Mouse (Mus musculus): Measurements from ENCODE around the gene Amz2. TPM values are rescaled to one million over a fixed set of nuclear protein-coding genes. Genes with fewer than 3 reads are reported as not detected.

The Amz2 gene
- total and polyA plus RNA-seq, 2 experiments from 2014 or later = 46.2 to 213 TPM

DNA sequence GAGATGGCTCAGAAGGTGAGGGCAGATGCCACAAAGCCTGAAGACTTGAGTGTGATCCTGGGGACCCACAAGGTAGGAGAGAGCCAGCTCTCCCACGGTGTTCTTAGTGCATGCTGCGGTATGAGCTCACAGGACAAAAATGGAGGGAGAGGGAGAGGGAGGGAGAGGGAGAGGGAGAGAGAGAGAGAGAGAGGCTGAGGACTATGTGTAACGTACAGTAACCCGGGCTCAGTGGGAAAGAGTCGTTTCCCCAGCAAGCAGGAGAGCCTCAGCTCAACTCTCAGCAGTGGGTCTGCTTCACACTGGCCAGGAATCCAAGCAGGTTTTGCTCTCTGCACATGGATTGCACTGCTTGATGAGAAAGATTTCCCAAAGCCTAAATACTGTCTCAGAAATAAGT lies 13.5 kb downstream of the Amz2 start:
- Histone ChIP-seq H3K4me1 (ENCODE audit: insufficient read depth) (no peaks in the 10 kb centered on the region), H3K9me3 (ENCODE audit: low read length) (no peaks in the 10 kb centered on the region), H3K4me3 (ENCODE audit: low read depth, low read length) (no peak overlapping the region), H3K9ac (0 out of 2 replicates have a peak overlapping the region, but pooled peaks have one; percentile 51), H3K27ac (ENCODE audit: low read depth, low read length) (no peak overlapping the region), H3K36me3 (ENCODE audit: insufficient read depth) (peaks cover 28% of the 10 kb centered on the region), H3K27me3 (ENCODE audit: insufficient read depth, low read length) (no peaks in the 10 kb centered on the region), H3K4me2 (ENCODE audit: low read depth) (0 out of 2 replicates have a peak overlapping the region, but pooled peaks have one; percentile 63)
- 19% methylated on average over 4 of the region's 5 CpGs for WGBS
- DNase-seq = no peak
- TF ChIP-seq CTCF (IDR thresholded peaks at IDR 0.05; ENCODE audit: low read depth) = no peak
- peak; percentile 42; the same call in 1 of the 2 replicates for ATAC-seq

DNA sequence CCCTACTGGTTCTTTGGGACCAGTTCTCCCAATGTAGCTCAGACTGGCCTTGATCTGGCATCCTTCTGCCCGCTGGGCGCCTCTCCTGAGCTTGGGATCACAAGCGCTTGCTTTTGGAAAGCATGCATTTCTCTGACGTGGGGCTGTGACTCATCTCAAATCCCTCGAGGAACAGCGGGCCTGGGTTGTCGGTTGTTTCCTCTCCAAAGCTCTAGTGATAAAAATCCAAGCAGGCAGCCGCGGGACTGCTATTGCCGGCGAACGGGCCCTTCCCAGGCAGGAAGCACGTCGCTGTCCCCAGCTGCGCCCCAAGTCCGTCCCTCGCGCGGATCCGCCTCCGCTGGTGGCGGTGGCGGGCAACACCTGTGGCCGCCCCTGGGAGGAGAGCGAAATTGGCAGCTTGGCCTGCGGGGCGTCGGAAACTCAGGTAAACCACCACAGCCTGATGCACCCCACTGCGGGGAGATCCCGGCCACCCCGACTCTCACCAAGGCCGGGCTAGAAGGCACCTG lies 14.1 kb downstream of the Amz2 start:
- peak; percentile 76 for ATAC-seq
- H3K27ac ChIP-seq (ENCODE audit: low read depth, low read length) = peak overlapping the region; percentile 0; the same call in 1 of the 2 replicates
- H3K27me3 ChIP-seq (ENCODE audit: insufficient read depth, low read length) = no peaks in the 10 kb centered on the region
- H3K9ac ChIP-seq = peak overlapping the region; percentile 51
- WGBS = 4% methylated on average over 32 of the region's 32 CpGs
- no peaks in the 10 kb centered on the region for H3K4me1 ChIP-seq (ENCODE audit: insufficient read depth)
- DNase-seq = peak; percentile 75
- H3K9me3 ChIP-seq (ENCODE audit: low read length) = no peaks in the 10 kb centered on the region
- peak overlapping the region; percentile 63 for H3K4me2 ChIP-seq (ENCODE audit: low read depth)
- 0 out of 2 replicates have a peak, but pooled peaks have one; percentile 1 for TF ChIP-seq CTCF (IDR thresholded peaks at IDR 0.05; ENCODE audit: low read depth)
- peaks cover 21% of the 10 kb centered on the region for H3K36me3 ChIP-seq (ENCODE audit: insufficient read depth)
- H3K4me3 ChIP-seq (ENCODE audit: low read depth, low read length) = peak overlapping the region; percentile 36

DNA sequence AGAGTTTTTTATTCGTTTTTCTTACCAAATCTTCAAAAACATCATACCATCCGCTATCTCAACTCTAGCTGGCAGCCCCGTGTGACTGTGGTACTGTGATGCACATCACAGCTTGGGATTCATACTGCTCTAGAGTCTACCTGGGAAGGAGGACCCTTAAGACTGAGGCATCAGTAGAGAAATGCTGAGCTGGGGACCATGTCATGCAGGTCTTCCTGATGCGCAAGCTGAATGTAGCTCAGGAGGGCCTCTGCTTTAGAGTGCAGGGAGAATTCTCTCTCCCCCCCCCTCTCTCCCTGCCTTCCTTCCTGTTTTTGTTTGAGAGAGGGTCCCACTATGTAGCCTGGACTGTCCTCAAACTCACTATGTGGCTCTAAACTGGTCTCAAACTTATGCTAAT lies 14.9 kb downstream of the Amz2 start:
- H3K36me3 ChIP-seq (ENCODE audit: insufficient read depth) = peaks cover 15% of the 10 kb centered on the region; the same call in 1 of the 2 replicates
- no peak overlapping the region for H3K9ac ChIP-seq
- TF ChIP-seq CTCF (IDR thresholded peaks at IDR 0.05; ENCODE audit: low read depth) = no peak
- no peak overlapping the region; the same call in 1 of the 2 replicates for H3K4me2 ChIP-seq (ENCODE audit: low read depth)
- no peak overlapping the region for H3K27ac ChIP-seq (ENCODE audit: low read depth, low read length)
- no peak overlapping the region for H3K4me3 ChIP-seq (ENCODE audit: low read depth, low read length)
- ATAC-seq (no peak), DNase-seq (no peak)
- H3K4me1 ChIP-seq (ENCODE audit: insufficient read depth) = 0 out of 2 replicates have a peak, but pooled peaks cover 3% of the 10 kb centered on the region
- H3K9me3 ChIP-seq (ENCODE audit: low read length) = no peaks in the 10 kb centered on the region
- H3K27me3 ChIP-seq (ENCODE audit: insufficient read depth, low read length) = no peaks in the 10 kb centered on the region
- WGBS = 58% methylated on average over 4 of the region's 4 CpGs

DNA sequence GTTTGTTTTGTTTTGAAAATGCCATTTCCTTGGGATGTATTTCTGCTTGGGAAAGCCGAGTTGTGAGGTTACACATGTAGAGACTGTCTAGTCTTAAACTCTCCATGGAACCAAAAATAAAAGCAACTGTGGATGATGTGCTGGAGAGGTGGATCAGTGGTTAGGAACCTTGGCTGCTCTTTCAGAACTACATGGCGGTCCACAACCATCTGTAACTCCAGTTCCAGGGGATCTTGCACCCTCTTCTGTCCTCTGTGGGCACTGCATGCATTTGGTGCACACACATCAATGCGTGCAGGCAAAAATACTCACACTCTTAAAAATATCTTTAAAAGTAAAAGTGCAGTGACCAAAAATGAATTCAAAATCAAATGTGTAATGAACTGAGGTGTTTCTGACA lies 15.4 kb downstream of the Amz2 start:
- H3K4me1 ChIP-seq (ENCODE audit: insufficient read depth) = 0 out of 2 replicates have a peak, but pooled peaks cover 3% of the 10 kb centered on the region
- no peak overlapping the region for H3K9ac ChIP-seq
- ATAC-seq (peak; percentile 33; the same call in 1 of the 2 replicates), DNase-seq (peak; percentile 59)
- peaks cover 12% of the 10 kb centered on the region; the same call in 1 of the 2 replicates for H3K36me3 ChIP-seq (ENCODE audit: insufficient read depth)
- TF ChIP-seq CTCF (IDR thresholded peaks at IDR 0.05; ENCODE audit: low read depth) = peak; percentile 75
- H3K9me3 ChIP-seq (ENCODE audit: low read length) = no peaks in the 10 kb centered on the region
- no peaks in the 10 kb centered on the region for H3K27me3 ChIP-seq (ENCODE audit: insufficient read depth, low read length)
- H3K27ac ChIP-seq (ENCODE audit: low read depth, low read length) = no peak overlapping the region
- H3K4me2 ChIP-seq (ENCODE audit: low read depth) = no peak overlapping the region
- WGBS = 61% methylated on average over 3 of the region's 3 CpGs
- H3K4me3 ChIP-seq (ENCODE audit: low read depth, low read length) = no peak overlapping the region

DNA sequence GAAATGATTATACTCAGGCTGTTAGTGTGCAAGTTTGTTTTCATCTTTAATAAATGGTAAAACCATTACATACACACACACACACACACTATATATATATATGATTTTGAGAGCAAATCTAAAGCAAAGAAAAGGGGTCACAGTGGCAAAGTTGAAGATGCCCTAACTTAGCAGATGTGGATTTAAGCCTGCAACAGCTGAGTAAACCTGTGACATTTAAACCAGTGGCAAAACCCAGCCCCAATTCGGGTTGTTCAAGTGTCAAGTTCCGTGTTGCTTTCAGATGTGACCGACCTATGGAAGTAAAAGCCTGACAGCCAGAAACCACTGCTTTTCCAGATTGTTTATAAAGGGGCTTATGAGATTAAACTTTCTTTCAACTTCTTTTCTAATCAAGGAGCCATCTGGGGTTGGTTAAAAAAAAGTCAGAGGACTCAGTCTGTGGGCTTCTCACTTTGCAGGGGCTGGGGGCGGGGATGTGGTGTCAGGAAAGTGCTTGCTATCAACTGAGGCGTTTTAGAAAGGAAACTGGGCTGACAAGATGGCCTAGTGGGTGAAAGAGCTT lies 16.5 kb downstream of the Amz2 start:
- no peak for ATAC-seq
- TF ChIP-seq CTCF (IDR thresholded peaks at IDR 0.05; ENCODE audit: low read depth) = no peak
- H3K9ac ChIP-seq = no peak overlapping the region
- DNase-seq = no peak
- H3K27me3 ChIP-seq (ENCODE audit: insufficient read depth, low read length) = no peaks in the 10 kb centered on the region
- 0 out of 2 replicates have a peak, but pooled peaks cover 3% of the 10 kb centered on the region for H3K4me1 ChIP-seq (ENCODE audit: insufficient read depth)
- no peak overlapping the region for H3K27ac ChIP-seq (ENCODE audit: low read depth, low read length)
- peaks cover 8% of the 10 kb centered on the region; the same call in 1 of the 2 replicates for H3K36me3 ChIP-seq (ENCODE audit: insufficient read depth)
- no peaks in the 10 kb centered on the region for H3K9me3 ChIP-seq (ENCODE audit: low read length)
- 72% methylated on average over 5 of the region's 5 CpGs for WGBS
- no peak overlapping the region for H3K4me3 ChIP-seq (ENCODE audit: low read depth, low read length)
- no peak overlapping the region for H3K4me2 ChIP-seq (ENCODE audit: low read depth)

DNA sequence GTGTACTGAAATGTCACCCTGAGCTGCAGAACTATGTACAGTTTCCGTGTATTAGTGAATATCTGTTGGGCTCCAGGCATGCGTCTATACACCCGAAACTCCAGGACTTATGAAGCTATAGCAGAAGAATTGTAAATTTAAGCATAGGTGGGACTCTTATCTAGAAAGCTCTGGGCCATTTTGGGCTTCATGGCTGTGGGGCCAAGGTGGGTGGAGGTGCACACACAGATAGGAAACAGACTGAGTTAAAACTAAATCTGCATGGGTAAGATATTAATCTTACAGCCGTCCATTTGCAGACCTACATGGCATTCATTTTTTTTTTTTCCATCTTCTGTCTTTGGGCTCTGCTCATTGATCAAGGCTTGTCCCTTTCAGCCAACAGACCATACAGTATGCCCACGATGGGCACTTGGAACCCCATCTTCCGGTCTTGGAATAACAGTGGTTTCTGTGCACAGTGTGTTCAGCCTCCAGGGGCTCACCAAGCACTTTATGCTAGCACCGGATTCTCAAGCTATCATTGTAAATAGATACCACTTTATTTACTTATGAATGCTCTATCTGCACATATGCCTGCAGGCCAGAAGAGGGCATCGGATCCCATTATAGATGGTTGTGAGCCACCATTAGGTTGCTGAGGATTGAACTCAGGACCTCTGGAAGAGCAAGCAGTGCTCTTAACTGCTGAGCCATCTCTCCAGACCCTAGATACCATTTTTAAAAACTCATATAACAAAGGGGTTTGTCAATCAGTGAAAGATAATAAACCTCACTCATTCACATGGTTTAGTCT lies 17.9 kb downstream of the Amz2 start:
- 0 out of 2 replicates have a peak, but pooled peaks cover 3% of the 10 kb centered on the region for H3K4me1 ChIP-seq (ENCODE audit: insufficient read depth)
- no peak overlapping the region for H3K27ac ChIP-seq (ENCODE audit: low read depth, low read length)
- no peak overlapping the region for H3K9ac ChIP-seq
- no peak for ATAC-seq
- no peak for DNase-seq
- H3K36me3 ChIP-seq (ENCODE audit: insufficient read depth) = no peaks in the 10 kb centered on the region
- 92% methylated on average over 8 of the region's 8 CpGs for WGBS
- TF ChIP-seq CTCF (IDR thresholded peaks at IDR 0.05; ENCODE audit: low read depth) = no peak
- H3K9me3 ChIP-seq (ENCODE audit: low read length) = no peaks in the 10 kb centered on the region
- H3K4me2 ChIP-seq (ENCODE audit: low read depth) = no peak overlapping the region
- no peaks in the 10 kb centered on the region for H3K27me3 ChIP-seq (ENCODE audit: insufficient read depth, low read length)
- H3K4me3 ChIP-seq (ENCODE audit: low read depth, low read length) = no peak overlapping the region
